Mouse (Mus musculus) ES-Bruce4 (cell line): ENCODE data around the gene Lsm2.

Source experiments
- CTCF ChIP-seq: IDR thresholded peaks from one replicate; pipeline ENCODE4 v1.8.1; 2011; ENCODE audit warnings: low read depth, low read length
- EP300 ChIP-seq: IDR thresholded peaks from 2 replicates; pipeline ENCODE4 v1.6.1; 2011; ENCODE audit warnings: low read depth, low read length; ENCODE audit not compliant: insufficient read depth
- POLR2A ChIP-seq: IDR thresholded peaks from one replicate; pipeline ENCODE4 v1.8.1; 2011; ENCODE audit warnings: low read length; ENCODE audit not compliant: insufficient read depth

GRCm38 (mm10) chr17:34953904-34954303 is 27.8 kb upstream of the Lsm2 start:
- TF ChIP-seq CTCF = no peak
- no peak for TF ChIP-seq POLR2A
- no peak for TF ChIP-seq EP300
